Mouse (Mus musculus) hindbrain, postnatal 0 days (tissue): ENCODE results near the gene Rps3. TPM values are rescaled to one million over a fixed set of nuclear protein-coding genes. Genes with fewer than 3 reads are reported as not detected.

Experiments
- ATAC-seq: fragments of 200-750 bp; cut with Nextera tagmentation; 2 replicates; pipeline ENCODE4 v1.8.0; 2017; ENCODE audit warnings: mild to moderate bottlenecking, moderate TSS enrichment, moderate library complexity
- DNase-seq: peaks from one replicate; pipeline ENCODE4 v3.0.0-alpha.2; 2015; ENCODE audit warnings: low spot score
- H3K27ac ChIP-seq: fragments of 300-500 bp; sonication (generic); 2 replicates; pipeline ENCODE4 v1.5.1; 2014; ENCODE audit warnings: mild to moderate bottlenecking
- H3K27me3 ChIP-seq: fragments of 300-500 bp; sonication (generic); 2 replicates; pipeline ENCODE4 v1.6.1; 2014; ENCODE audit warnings: low read length, mixed read lengths; ENCODE audit not compliant: insufficient read depth
- H3K36me3 ChIP-seq: fragments of 300-500 bp; sonication (generic); 2 replicates; pipeline ENCODE4 v1.6.1; 2014; ENCODE audit warnings: low read length, mixed read lengths; ENCODE audit not compliant: insufficient read depth
- H3K4me1 ChIP-seq: fragments of 300-500 bp; sonication (generic); 2 replicates; pipeline ENCODE4 v1.6.1; 2014; ENCODE audit warnings: antibody characterized with exemption, low read length, mixed read lengths; ENCODE audit not compliant: insufficient read depth
- H3K4me2 ChIP-seq: fragments of 300-500 bp; sonication (generic); 2 replicates; pipeline ENCODE4 v1.6.1; 2014; ENCODE audit warnings: low read depth, mild to moderate bottlenecking, low read length, moderate library complexity, mixed read lengths
- H3K4me3 ChIP-seq: fragments of 300-500 bp; sonication (generic); 2 replicates; pipeline ENCODE4 v1.5.1; 2014; ENCODE audit warnings: low read length
- H3K9ac ChIP-seq: fragments of 300-500 bp; sonication (generic); replicated peaks from 2 replicates; pipeline ENCODE4 v1.6.1; 2014; ENCODE audit warnings: mild to moderate bottlenecking, low read length, moderate library complexity, mixed read lengths
- H3K9me3 ChIP-seq: fragments of 300-500 bp; sonication (generic); 2 replicates; pipeline ENCODE4 v1.6.1; 2016; ENCODE audit warnings: low read length, mixed read lengths
- CTCF ChIP-seq: IDR thresholded peaks from 2 replicates; pipeline ENCODE4 v1.5.1; 2016; ENCODE audit warnings: antibody characterized with exemption, control low read depth, low read depth
- WGBS: fragments of 180-500 bp; shearing (Covaris S2); extraction: QIAGEN DNeasy Blood & Tissue Kit; methylation state at CpG from one replicate; pipeline ENCODE4 v1.1.7; 2014; 5-methylcytosine and 5-hydroxymethylcytosine counted together
- polyA plus RNA-seq: library from polyadenylated mRNA; unstranded; fragments of >200 nt; fragmentation: Nextera tagmentation; extraction: Ambion mirVana; gene quantifications from 2 replicates; pipeline ENCODE4 v1.2.1, GENCODE M21; 2015
- total RNA-seq: library from RNA; depleted of rRNA; stranded (reverse); fragments of >200 nt; gene quantifications from 2 replicates; pipeline ENCODE4 v1.2.3, GENCODE M21; 2014

The Rps3 gene
- total and polyA plus RNA-seq, 2 experiments from 2014 or later = 459 to 526 TPM

DNA sequence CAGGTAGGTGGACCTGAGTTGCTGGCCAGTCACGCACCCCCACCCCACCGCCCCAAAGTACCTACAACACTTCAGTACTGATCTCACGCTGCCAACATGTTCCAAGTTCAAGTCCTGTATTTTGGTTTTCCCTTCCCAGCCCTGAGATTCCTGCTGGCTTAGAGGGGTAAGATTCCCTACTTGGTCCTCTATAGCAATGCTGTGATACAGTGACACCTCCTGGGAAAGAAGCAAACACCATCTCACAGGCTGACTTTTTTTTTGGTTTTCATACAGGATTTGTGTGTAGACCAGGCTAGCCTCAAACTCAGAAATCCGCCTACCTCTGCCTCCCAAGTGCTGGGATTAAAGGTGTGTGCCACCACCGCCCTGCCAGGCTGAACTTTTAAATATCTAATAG is 6.3 kb downstream of the Rps3 start:
- ATAC-seq = no peak
- Histone ChIP-seq H3K4me3 (no peak overlapping the region), H3K9me3 (no peaks in the 10 kb centered on the region), H3K9ac (no peak overlapping the region), H3K27me3 (no peaks in the 10 kb centered on the region), H3K4me2 (no peak overlapping the region), H3K36me3 (peaks cover 49% of the 10 kb centered on the region), H3K27ac (no peak overlapping the region), H3K4me1 (peaks cover 10% of the 10 kb centered on the region; the same call in 1 of the 2 replicates)
- WGBS = 91% methylated on average over 5 of the region's 5 CpGs
- TF ChIP-seq CTCF = peak; percentile 43
- no peak for DNase-seq

DNA sequence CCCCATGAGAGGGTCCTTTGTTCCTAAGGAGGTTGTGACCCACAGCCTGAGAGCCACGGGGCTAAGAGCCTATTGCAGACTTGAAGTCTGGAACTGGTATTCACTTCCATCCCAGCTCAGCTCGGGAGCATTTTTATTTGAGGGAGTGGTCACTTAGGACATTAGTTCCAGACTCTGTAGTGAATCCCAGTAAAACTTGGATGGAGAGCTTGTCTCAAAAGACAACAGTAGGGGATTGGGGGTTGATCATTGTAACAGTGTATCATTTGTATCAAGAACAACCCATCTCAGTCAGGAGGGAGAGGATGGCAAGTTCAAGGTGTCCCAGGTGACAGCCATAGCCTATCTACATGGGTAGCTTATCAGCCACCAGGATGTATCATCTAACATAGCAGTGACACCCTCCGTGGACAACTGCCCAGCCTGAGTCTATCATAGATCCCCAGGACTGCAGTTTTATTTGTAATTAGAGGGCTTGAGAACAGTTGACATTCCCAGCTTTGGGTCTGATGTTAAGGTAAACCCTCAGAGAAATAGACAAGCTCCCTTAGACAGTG is 6.9 kb downstream of the Rps3 start:
- 35% methylated on average over 3 of the region's 3 CpGs for WGBS
- H3K4me3 ChIP-seq = no peak overlapping the region
- H3K9me3 ChIP-seq = no peaks in the 10 kb centered on the region
- no peak overlapping the region for H3K9ac ChIP-seq
- H3K36me3 ChIP-seq = peaks cover 47% of the 10 kb centered on the region
- H3K4me2 ChIP-seq = no peak overlapping the region
- 0 out of 2 replicates have a peak, but pooled peaks cover 8% of the 10 kb centered on the region for H3K4me1 ChIP-seq
- no peak for ATAC-seq
- no peaks in the 10 kb centered on the region for H3K27me3 ChIP-seq
- no peak for TF ChIP-seq CTCF
- H3K27ac ChIP-seq = no peak overlapping the region
- DNase-seq = no peak

DNA sequence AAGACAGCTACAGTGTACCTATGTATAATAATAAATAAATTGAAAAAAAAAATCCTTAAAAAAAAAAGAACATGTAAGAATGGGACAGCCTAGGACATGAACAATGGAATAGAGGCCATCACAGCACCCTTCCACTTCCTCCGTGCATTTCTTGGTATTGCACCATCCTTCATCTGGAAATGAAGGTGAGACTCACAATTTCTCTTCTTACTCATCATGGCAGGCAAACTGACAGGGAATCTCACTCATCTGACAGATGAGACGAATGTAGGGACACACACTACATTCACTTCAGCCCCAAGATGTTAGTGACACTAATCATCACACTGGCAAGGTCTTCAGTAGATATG is 8.0 kb downstream of the Rps3 start:
- ATAC-seq (no peak), DNase-seq (no peak)
- H3K4me1 ChIP-seq = 0 out of 2 replicates have a peak, but pooled peaks cover 6% of the 10 kb centered on the region
- H3K9ac ChIP-seq = no peak overlapping the region
- H3K9me3 ChIP-seq = no peaks in the 10 kb centered on the region
- no peak overlapping the region for H3K4me2 ChIP-seq
- 0 out of 2 replicates have a peak overlapping the region, but pooled peaks have one; percentile 56 for H3K27ac ChIP-seq
- no peaks in the 10 kb centered on the region for H3K27me3 ChIP-seq
- WGBS = 80% methylated on average over 2 of the region's 2 CpGs
- no peak for TF ChIP-seq CTCF
- H3K4me3 ChIP-seq = no peak overlapping the region
- peaks cover 36% of the 10 kb centered on the region for H3K36me3 ChIP-seq

DNA sequence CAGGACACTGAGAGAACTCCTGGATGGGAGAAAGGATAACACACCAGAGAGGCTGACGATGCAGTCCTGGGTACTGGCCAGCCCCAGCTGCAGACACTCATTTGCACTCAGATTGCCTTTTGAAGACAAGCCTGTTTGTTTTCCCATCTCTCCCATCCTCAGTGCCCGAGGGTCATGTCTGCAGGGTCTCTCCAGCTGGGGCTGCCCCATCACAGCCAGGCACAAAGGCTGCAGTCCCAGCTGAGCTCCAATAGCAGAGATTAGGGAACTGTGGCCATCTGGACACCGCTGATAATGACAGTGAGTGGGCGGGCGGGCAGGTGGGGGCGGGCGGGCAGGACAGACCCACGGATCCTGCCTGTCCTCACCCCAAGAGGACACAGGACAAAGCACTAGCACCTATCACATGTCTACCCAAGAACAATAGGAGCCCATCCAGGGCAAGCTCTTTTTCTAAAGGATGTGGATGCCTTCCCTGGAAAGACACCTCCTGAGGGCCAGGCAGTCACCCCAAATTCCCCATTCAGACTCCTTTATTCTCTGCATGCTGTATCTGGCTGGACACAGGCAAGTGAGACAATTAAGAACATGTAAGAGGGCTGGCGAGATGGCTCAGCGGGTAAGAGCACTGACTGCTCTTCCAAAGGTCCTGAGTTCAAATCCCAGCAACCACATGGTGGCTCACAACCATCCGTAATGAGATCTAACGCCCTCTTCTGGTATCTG is 8.5 kb downstream of the Rps3 start:
- no peak overlapping the region for H3K4me2 ChIP-seq
- H3K27ac ChIP-seq = peak overlapping the region; percentile 56
- H3K4me3 ChIP-seq = no peak overlapping the region
- TF ChIP-seq CTCF = no peak
- WGBS = 38% methylated on average over 12 of the region's 12 CpGs
- 0 out of 2 replicates have a peak, but pooled peaks cover 4% of the 10 kb centered on the region for H3K4me1 ChIP-seq
- H3K27me3 ChIP-seq = no peaks in the 10 kb centered on the region
- no peaks in the 10 kb centered on the region for H3K9me3 ChIP-seq
- ATAC-seq = peak; percentile 43
- peaks cover 31% of the 10 kb centered on the region for H3K36me3 ChIP-seq
- H3K9ac ChIP-seq = no peak overlapping the region
- peak; percentile 46 for DNase-seq

DNA sequence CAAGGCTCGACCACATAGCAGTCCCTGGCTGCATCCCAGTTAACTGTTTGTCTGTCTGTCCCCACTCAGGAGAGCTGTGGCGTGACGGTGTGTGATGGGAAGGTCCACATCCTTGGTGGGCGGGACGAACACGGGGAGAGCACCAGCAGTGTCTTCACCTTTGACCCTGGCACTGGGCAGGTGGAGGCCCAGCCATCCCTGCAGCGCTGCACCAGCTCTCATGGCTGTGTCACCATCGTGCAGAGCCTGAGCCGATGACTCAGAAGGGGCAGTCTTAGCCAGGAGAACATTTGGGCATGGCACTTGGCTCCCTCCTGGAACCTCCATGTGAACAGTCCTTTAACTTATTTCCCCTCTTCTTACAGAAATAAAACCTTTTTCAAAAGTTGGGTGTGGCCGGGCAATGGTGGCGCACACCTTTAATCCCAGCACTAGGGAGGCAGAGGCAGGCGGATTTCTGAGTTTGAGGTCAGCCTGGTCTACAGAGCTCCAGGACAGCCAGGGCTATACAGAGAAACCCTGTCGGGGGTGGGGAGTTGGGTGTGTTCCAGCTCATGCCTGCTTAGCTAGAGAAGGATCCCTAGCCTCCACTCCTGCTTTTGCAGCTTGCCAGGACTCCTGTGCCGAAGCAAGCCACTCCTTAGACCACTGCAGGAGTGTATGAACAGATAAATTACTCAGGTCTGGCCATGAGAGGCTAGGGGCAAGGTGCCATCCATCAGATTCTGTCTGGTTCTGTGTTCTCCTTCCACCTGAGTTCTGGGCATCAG is 9.7 kb downstream of the Rps3 start:
- no peaks in the 10 kb centered on the region for H3K27me3 ChIP-seq
- WGBS = 73% methylated on average over 14 of the region's 14 CpGs
- TF ChIP-seq CTCF = no peak
- no peak overlapping the region for H3K4me3 ChIP-seq
- H3K4me1 ChIP-seq = 0 out of 2 replicates have a peak, but pooled peaks cover 9% of the 10 kb centered on the region
- peaks cover 19% of the 10 kb centered on the region for H3K36me3 ChIP-seq
- DNase-seq (no peak), ATAC-seq (0 out of 2 replicates have a peak, but pooled peaks have one; percentile 10)
- H3K9ac ChIP-seq = no peak overlapping the region
- H3K27ac ChIP-seq = no peak overlapping the region
- H3K4me2 ChIP-seq = no peak overlapping the region
- no peaks in the 10 kb centered on the region for H3K9me3 ChIP-seq

DNA sequence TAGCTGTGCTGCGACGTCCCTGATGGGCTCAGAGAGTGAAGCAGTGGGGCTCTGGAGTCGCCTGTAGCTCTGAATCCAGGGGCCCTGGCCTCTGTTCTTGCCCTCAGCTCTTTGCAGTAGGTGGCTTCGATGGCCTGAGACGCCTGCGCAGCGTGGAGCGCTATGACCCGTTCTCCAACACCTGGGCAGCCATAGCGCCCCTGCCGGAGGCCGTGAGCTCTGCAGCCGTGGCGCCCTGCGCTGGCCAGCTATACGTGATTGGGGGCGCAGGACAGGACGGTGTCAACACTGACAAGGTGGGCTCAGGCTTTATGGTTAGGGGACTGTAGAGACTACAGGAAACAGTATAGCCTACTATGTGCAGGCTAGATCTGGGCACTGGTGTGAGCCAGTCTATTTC is 12.0 kb downstream of the Rps3 start:
- ATAC-seq (no peak), DNase-seq (no peak)
- Histone ChIP-seq H3K27ac (no peak overlapping the region), H3K4me2 (no peak overlapping the region), H3K9me3 (no peaks in the 10 kb centered on the region), H3K9ac (no peak overlapping the region), H3K36me3 (peaks cover under 1% of the 10 kb centered on the region), H3K27me3 (no peaks in the 10 kb centered on the region), H3K4me3 (no peak overlapping the region), H3K4me1 (peaks cover 21% of the 10 kb centered on the region)
- WGBS = 70% methylated on average over 18 of the region's 18 CpGs
- peak; percentile 48 for TF ChIP-seq CTCF
